Mouse (Mus musculus) T-helper 1 cell (primary cell): ENCODE measurements around the gene Gm28036.

Experiments used
- in situ Hi-C: fragments of 300-600 bp; cut with MboI, MseI; formaldehyde crosslinking; loops from one replicate; pipeline ENCODE4 v1.15.1; 2025; ENCODE audit warnings: high pct_unique_total_duplicates

Gm28036 gene

GRCm38 (mm10) chr2:156087391-156088110 is 39.3 kb downstream of the Gm28036 start:
- in situ Hi-C loops = loop anchor here (10.0 kb wide), 2 partner anchors 223 to 903 kb away; no protein-coding TSS in a partner anchor

- in situ Hi-C loops = loop anchor here (10.0 kb wide), 2 partner anchors 220 to 900 kb away; no protein-coding TSS in a partner anchor
Measured at GRCm38 (mm10) chr2:156084541-156084940, 42.4 kb downstream of the Gm28036 start.

GRCm38 (mm10) chr2:156080391-156080790 is 46.5 kb downstream of the Gm28036 start:
- in situ Hi-C loops = loop anchor here (10.0 kb wide), 2 partner anchors 216 to 896 kb away; no protein-coding TSS in a partner anchor

- in situ Hi-C loops = loop anchor here (10.0 kb wide), 2 partner anchors 215 to 895 kb away; no protein-coding TSS in a partner anchor
Measured at GRCm38 (mm10) chr2:156079674-156080073, 47.2 kb downstream of the Gm28036 start.

GRCm38 (mm10) chr2:156079183-156079560 is 47.7 kb downstream of the Gm28036 start:
- in situ Hi-C loops = no loop called here

GRCm38 (mm10) chr2:156078421-156079182 is 48.3 kb downstream of the Gm28036 start:
- in situ Hi-C loops = no loop called here

GRCm38 (mm10) chr2:156077461-156077860 is 49.4 kb downstream of the Gm28036 start:
- in situ Hi-C loops = no loop called here

GRCm38 (mm10) chr2:156073725-156074124 is 53.2 kb downstream of the Gm28036 start:
- in situ Hi-C loops = no loop called here

- in situ Hi-C loops = no loop called here
Measured at GRCm38 (mm10) chr2:156071236-156071635, 55.7 kb downstream of the Gm28036 start.

GRCm38 (mm10) chr2:156067916-156068315 is 59.0 kb downstream of the Gm28036 start:
- in situ Hi-C loops = no loop called here

GRCm38 (mm10) chr2:156066126-156066525 is 60.8 kb downstream of the Gm28036 start:
- in situ Hi-C loops = no loop called here

- in situ Hi-C loops = no loop called here
Measured at GRCm38 (mm10) chr2:156065099-156066041, 61.5 kb downstream of the Gm28036 start, which contains the start of gene Spag4. Gene Spag4 (plus strand): TSS chr2:156065175.

GRCm38 (mm10) chr2:156052816-156053215 is 74.1 kb downstream of the Gm28036 start, which contains the start of gene Fer1l4:
Gene Fer1l4 (minus strand): TSS chr2:156052947.
- in situ Hi-C loops = no loop called here

GRCm38 (mm10) chr2:156047929-156048328 is 79.0 kb downstream of the Gm28036 start:
- in situ Hi-C loops = no loop called here

GRCm38 (mm10) chr2:156042903-156043302 is 84.0 kb downstream of the Gm28036 start:
- in situ Hi-C loops = no loop called here

GRCm38 (mm10) chr2:156039390-156039789 is 87.5 kb downstream of the Gm28036 start:
- in situ Hi-C loops = no loop called here

GRCm38 (mm10) chr2:156025482-156025881 is 101.4 kb downstream of the Gm28036 start:
- in situ Hi-C loops = no loop called here
